Mouse (Mus musculus) liver, postnatal 0 days (tissue): ENCODE results near the gene Gm8765. TPM values are rescaled to one million over a fixed set of nuclear protein-coding genes. Genes with fewer than 3 reads are reported as not detected.
"Not testable (repeated sequence)": the region's sequence is repeated elsewhere in the genome, so short reads cannot be mapped to it uniquely, and the experiment has no call there.

ENCODE experiments used
- ATAC-seq: fragments of 200-750 bp; cut with Nextera tagmentation; 2 replicates; pipeline ENCODE4 v1.8.0; 2017; ENCODE audit warnings: mild to moderate bottlenecking, moderate library complexity
- DNase-seq: peaks from one replicate; pipeline ENCODE4 v3.0.0-alpha.2; 2016
- H3K27ac ChIP-seq: fragments of 300-500 bp; sonication (generic); 2 replicates; pipeline ENCODE4 v1.5.1; 2014; ENCODE audit warnings: antibody characterized with exemption, moderate library complexity, mild to moderate bottlenecking, low read depth
- H3K27me3 ChIP-seq: fragments of 300-500 bp; sonication (generic); 2 replicates; pipeline ENCODE4 v1.6.1; 2014; ENCODE audit warnings: low read length, control low read depth, mixed read lengths; ENCODE audit not compliant: insufficient read depth
- H3K36me3 ChIP-seq: fragments of 300-500 bp; sonication (generic); replicated peaks from 2 replicates; pipeline ENCODE4 v1.6.1; 2014; ENCODE audit warnings: mild to moderate bottlenecking, control low read depth, low read length, moderate library complexity, mixed read lengths; ENCODE audit not compliant: insufficient read depth
- H3K4me1 ChIP-seq: fragments of 300-500 bp; sonication (generic); 2 replicates; pipeline ENCODE4 v1.6.1; 2014; ENCODE audit warnings: antibody characterized with exemption, mild to moderate bottlenecking, control low read depth; ENCODE audit not compliant: insufficient read depth
- H3K4me2 ChIP-seq: fragments of 300-500 bp; sonication (generic); 2 replicates; pipeline ENCODE4 v1.6.1; 2014; ENCODE audit warnings: low read depth, mild to moderate bottlenecking, low read length, moderate library complexity, mixed read lengths
- H3K4me3 ChIP-seq: fragments of 300-500 bp; sonication (generic); 2 replicates; pipeline ENCODE4 v1.5.1; 2014; ENCODE audit warnings: low read depth, low read length
- H3K9ac ChIP-seq: fragments of 300-500 bp; sonication (generic); replicated peaks from 2 replicates; pipeline ENCODE4 v1.6.1; 2014; ENCODE audit warnings: mild to moderate bottlenecking, moderate library complexity
- H3K9me3 ChIP-seq: fragments of 300-500 bp; sonication (generic); 2 replicates; pipeline ENCODE4 v1.6.1; 2016; ENCODE audit warnings: mild to moderate bottlenecking, control low read depth, low read length, mixed read lengths
- CTCF ChIP-seq: sonication (generic); IDR thresholded peaks from 2 replicates; pipeline ENCODE4 v1.5.1; 2016; ENCODE audit warnings: antibody characterized with exemption, low read depth
- EP300 ChIP-seq: IDR thresholded peaks from 2 replicates; pipeline ENCODE4 v1.6.1; 2016; ENCODE audit warnings: antibody characterized with exemption, low read depth, mild to moderate bottlenecking
- WGBS: fragments of 180-500 bp; shearing (Covaris S2); extraction: QIAGEN DNeasy Blood & Tissue Kit; methylation state at CpG from one replicate; pipeline ENCODE4 v1.1.7; 2014; ENCODE audit not compliant: insufficient replicate concordance; 5-methylcytosine and 5-hydroxymethylcytosine counted together
- microRNA-seq: library from miRNA; unstranded; fragments of <30 nt; microRNA quantifications from one replicate; pipeline ENCODE4, GENCODE M21; 2016
- polyA plus RNA-seq: library from polyadenylated mRNA; unstranded; fragments of >200 nt; fragmentation: Nextera tagmentation; extraction: Ambion mirVana; gene quantifications from 2 replicates; pipeline ENCODE4 v1.2.1, GENCODE M21; 2015

The Gm8765 gene
- polyA plus RNA-seq = not detected in 2 replicates

DNA sequence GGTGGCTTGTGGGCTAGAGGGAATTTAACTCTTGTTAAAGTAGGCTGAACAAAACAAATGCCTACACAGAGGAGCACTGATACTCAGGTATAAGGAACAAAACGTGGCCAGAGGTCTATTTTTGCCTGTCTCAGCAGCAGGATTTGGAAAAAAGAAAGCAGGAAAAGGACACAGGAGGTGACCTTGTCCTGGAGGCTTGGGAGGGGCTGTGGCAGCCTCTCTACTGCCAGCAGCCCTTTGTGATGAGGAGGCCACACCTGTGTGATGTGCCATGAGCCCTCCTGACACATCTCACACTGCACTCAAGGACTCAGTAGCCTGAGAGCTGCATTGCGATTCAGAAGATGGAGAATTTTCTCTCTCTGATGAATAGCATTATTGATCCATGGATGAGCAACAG is at the start of gene Gm8765:
TSS of gene Gm8765 (plus strand) at position 301 of the 400 bp plus-strand sequence.
- not testable (repeated sequence) for H3K4me2 ChIP-seq, H3K27ac ChIP-seq, H3K4me3 ChIP-seq, DNase-seq, H3K4me1 ChIP-seq, H3K9ac ChIP-seq, ATAC-seq, H3K36me3 ChIP-seq, H3K9me3 ChIP-seq, H3K27me3 ChIP-seq
- WGBS = 17% methylated on average over 1 of the region's 2 CpGs

DNA sequence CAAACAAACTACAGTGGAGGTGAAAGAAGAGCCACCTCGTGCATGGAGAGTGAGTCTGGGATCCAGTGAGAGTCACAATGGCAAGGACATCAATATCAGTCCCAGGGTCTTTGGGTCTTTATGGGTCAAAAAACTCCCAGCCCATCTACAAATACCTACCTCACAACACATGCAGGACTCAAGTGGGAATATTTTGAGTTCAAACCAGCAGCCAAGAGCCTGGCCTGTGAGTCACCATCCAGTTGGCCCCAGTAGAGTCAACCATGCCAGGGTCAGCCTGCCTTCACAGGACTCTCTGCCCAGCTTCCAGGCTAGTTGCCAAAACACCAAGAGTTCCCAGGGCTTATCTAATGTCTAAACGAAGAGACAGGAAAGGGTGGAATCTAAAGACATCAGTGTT is 49.3 kb upstream of the Gm8765 start:
- DNase-seq, H3K27me3 ChIP-seq, H3K4me1 ChIP-seq, ATAC-seq, H3K4me2 ChIP-seq, H3K9me3 ChIP-seq, H3K4me3 ChIP-seq, H3K27ac ChIP-seq, H3K9ac ChIP-seq, H3K36me3 ChIP-seq: not testable (repeated sequence)
- 61% methylated on average over 2 of the region's 2 CpGs for WGBS

DNA sequence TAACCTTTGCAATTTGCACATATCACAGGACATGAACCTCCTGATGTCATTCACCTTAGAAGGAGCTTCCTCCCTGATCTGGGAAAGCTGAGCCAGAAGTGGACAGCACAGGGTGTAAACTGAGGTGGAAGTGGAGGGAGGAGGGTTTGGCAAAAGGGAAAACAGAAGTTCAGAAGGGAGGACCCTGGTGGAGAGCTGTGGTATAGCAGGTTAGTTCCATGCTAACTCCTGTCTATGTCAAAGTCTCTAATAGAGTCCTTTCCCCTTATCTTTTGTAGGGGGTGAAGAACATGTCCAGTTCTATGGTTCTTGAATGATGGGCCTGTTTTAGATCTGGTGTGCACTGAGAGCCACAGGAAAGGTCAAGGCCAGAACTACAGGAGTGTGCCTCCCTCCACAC is 52.2 kb downstream of the Gm8765 start:
- H3K4me3 ChIP-seq, H3K9ac ChIP-seq, H3K4me1 ChIP-seq, H3K4me2 ChIP-seq, DNase-seq, H3K36me3 ChIP-seq, H3K27ac ChIP-seq, ATAC-seq, H3K27me3 ChIP-seq, H3K9me3 ChIP-seq: not testable (repeated sequence)
- TF ChIP-seq CTCF = 0 out of 2 replicates have a peak, but pooled peaks have one; percentile 14

DNA sequence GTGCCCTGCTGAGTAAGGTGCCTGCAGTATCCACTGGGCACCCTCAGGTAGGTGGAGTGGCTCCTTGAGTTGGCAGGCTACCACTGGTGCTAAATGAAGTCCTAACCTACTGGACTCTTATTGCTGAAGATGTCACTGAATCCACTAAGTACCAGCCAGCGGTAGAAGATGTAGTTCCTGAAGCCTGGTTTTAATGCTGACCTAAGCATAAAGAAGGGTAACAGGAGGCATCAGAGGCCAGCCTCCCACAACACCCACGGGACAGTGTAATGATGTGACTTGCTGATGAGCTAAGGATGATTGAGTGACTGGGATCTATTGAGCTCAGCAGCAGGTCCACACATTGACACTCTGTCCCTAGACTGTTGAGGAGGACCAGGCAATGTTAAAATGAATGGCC is 53.6 kb downstream of the Gm8765 start:
- 68% methylated on average over 2 of the region's 2 CpGs for WGBS
- Histone ChIP-seq H3K27me3 (no peaks in the 10 kb centered on the region), H3K4me2 (no peak overlapping the region), H3K27ac (no peak overlapping the region), H3K4me3 (no peak overlapping the region), H3K9ac (no peak overlapping the region), H3K9me3 (no peaks in the 10 kb centered on the region), H3K36me3 (no peaks in the 10 kb centered on the region), H3K4me1 (no peaks in the 10 kb centered on the region)
- no peak for TF ChIP-seq EP300
- TF ChIP-seq CTCF = no peak
- ATAC-seq = no peak
- no peak for DNase-seq

DNA sequence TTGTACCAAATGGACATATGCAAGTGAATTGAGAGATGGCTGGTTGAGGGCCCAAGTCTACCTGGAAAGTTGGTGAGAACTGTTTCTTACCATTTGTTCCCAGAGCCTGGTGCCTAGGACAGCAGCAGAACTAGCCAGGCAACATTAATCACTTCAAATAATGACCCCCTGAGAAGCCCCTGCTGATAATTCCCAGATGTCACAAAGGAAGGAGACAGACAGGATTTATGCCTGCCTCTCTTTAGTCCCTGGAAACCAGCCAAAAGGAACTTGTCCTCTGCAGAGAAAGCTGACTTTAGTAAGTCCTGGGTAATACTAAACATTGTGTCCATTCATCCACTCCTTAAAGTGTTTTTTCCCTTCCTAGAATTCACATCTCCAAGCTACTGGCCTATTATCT is 54.8 kb downstream of the Gm8765 start:
- H3K27ac ChIP-seq, H3K36me3 ChIP-seq, H3K4me1 ChIP-seq, H3K4me2 ChIP-seq, H3K27me3 ChIP-seq, ATAC-seq, DNase-seq, H3K9me3 ChIP-seq, H3K4me3 ChIP-seq, H3K9ac ChIP-seq: not testable (repeated sequence)

Small RNAs within 50 kb of the gene (microRNA-seq; reads per million reads assigned to microRNA genes)
- not detected for gene Gm23952

Other genes starting within 250 kb of the Gm8765 start
- gene Nutm2, start 231.0 kb upstream of the Gm8765 start, polyA plus RNA-seq = not detected in 2 replicates
- not detected in 2 replicates for gene Gm904, start 55.1 kb upstream of the Gm8765 start, polyA plus RNA-seq